Mouse (Mus musculus) thymus, postnatal 25 days (tissue): ENCODE measurements at regions not wholly inside any gene's neighbourhood (a gene's known extent, or its start where the extent isn't known, plus 50 kb on each side); places are given as distances from the start of the nearest gene placed in this dataset.

Experiments used
- DNase-seq: peaks from one replicate; pipeline ENCODE4 v3.0.0; 2022

DNA sequence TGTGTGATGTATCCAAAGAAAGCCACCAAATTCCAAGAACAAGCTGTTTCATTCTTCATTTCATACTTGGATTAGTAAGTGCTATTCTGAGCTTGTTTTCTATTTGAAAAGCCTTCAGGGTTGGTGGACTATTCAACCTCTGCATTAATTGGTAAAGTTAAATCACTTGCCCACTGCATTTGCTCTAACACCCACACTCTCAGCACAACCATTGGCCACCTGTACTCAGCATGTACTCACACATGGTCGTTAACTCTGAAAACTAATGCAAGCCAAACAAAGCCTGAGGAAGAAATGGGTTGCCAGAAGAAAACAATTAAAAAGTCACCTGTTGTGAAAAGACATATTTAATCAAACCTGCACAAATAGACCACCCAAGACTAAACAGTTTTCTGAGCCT lies 267.5 kb downstream of the Trim52 start:
- DNase-seq, result no peak

DNA sequence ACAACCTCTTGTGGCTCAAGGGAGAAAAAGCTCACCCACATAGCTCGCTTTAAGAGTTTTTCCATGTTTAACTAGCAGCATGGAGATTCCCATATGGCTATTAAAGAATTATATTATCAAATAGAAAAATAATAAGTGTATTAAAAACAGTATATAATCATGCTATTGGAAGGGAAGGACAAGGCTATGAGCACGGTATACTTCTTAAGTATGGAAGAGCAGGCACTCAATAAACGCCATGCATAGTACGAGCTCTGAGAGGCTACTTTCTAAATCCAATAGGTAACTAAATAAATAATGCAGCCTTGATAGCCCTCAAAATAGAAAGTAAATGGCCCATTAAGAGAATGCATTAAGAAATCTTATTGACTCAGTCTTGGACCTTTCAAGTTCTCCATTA lies 273.6 kb downstream of the Trim52 start:
- no peak for DNase-seq

DNA sequence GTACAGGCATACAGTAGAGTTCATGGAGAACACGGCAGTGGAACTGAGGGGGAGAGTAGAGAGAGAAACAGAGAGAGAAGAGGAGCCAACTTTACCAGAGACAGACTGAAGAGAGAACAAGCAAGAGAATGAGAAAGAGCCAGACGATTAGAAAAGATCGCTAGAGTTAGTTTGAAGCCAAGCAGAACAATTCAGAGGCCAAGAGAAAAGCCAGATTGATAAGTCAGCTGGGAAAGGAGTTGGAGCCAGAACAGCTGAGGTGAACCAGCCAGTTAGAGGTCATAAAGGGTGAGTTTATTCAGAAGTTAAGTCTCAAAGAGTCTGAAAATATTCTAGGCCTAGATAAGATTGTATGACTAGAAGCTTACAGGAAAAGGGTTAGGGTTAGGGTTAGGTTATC lies 281.7 kb downstream of the Trim52 start:
- no peak for DNase-seq

DNA sequence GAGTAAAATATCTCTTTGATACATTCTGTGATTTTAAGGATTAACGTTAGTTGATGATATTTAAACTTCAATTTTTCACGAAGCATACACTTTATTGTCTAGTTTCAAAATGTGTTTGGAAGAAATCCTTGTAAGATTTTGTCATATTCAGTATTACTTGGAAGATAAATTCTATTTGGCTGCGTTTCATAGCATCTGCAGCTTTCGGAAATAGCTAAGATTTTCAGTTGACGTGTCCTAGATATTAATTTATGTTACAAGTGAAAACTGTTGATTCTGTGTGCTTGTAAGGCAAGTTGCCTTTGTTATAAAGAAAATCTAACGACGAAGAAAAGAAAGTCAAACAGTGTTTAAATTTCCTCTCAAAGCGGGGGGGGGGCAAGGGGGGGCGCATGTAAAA lies 284.5 kb downstream of the Trim52 start:
- DNase-seq, result no peak

DNA sequence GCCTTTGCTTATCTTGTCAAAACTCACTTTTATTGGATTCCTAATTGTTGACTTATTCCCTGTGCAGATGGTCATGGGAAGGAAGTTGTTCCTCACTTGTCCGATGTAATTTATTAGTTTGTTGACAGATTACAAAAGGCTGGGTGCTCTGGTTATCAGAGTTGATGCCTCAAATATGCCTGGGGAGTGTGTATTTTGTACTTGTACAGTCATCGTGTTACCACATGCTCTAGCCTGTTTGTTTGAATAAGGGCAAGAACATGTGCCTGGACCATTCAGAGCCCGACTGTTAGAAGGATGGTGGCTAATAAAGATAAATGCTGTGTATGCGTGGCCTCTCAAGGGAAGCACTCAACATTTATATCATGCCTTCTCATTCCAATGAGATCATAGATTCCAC lies 288.0 kb downstream of the Trim52 start:
- no peak for DNase-seq

DNA sequence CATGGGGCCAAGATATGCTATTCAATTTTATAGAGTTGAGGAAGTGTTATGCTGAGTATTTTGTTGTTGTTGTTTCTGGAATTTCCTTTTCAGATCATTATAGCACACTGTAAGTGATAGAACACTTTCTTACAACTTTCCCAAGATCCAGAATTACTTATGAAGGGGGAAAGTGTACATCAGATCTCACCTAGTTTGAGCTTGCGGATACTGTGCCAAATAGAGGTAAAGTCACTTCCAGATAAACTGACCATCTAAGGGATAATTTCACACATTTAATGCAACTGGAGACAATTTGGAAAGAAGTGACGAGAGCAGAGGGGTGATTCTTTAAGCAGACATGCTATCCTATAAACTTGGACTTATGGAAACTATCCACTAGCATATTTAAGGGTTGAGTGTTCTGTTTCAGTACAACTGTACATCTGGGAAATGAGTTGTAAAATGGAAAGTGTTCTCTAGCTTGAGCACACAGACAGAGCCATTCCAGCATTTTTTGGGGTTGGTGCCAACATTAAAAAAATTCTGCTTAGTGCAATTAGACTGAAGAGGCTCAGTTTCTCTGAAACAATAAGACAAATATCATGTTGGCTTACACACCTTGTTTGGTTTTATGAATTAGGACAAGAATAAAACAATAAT lies 307.0 kb downstream of the Trim52 start:
- DNase-seq, result no peak

DNA sequence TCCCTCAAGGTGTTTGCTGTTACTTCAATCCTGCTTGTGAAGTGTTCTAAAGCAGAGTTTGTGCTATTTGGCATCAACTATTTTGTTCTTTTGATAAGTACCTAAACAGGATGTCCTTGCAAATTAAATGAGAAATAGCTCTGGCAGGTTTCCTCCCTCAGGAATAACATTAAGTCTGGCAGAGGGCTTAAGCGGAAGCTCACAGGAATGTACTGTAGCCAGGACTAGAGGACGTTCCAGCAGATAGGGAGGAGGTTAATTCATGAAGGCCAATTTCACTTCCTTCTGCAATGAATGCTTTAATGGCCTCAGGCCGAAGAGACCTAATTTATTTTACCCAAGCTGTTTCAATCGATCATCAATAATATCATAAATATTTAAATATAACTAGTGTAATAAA lies 318.7 kb downstream of the Trim52 start:
- no peak for DNase-seq

DNA sequence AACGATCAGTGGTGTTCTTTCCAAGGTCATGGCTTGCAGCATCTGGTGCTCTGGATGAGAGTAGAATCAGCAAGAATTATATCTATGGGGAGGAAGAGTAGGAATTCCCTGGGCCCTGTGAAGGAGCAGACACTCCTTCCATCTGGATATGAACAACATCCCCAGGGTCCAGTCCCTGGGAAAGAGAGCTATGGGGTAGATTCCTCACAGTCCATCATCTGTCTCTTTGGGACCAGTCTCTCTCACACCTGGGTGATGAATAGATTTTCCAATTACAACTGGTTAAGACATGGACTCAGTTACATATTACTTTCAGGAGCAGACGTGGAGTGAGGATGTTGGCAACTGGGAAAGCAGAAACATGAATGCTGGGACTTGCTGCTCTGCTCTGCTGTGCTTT lies 322.6 kb downstream of the Trim52 start:
- no peak for DNase-seq

DNA sequence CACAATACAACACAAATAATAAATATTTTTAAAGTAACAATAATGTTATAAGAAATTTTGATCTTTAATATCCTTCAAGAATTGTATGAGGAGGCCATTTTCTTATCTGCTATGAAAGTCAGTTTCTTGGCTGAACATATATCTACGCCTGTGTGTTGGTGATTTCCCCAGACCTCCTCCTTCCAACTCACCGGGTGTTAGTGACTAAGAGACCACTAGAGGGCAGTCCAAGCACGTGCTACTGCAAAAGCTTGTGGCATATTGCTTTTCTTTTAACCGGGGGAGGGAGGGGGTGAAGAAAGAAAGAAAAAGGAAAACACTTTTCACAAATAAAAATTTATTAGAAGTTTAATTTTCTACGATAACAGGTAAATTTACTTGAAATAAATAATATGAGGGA lies 333.3 kb downstream of the Trim52 start:
- DNase-seq, result peak; percentile 11

DNA sequence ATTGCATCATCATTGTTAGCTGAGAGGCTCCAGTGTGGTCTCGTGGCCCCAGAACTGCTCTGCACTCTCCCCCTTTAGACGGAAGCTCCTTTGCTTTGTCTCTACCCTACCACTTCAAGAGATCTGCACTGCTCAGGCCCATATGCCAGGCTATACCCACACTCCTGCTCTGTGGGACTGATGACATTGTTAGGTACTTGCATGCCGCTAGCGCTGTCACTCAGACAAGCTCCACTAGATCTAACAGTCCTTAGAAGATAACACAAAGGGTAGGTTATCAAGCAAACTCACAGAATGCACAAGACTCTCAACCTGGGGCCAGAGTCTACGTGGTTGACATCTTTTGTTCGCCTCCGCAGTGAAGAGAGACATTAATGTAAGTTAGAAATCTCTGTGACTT lies 383.1 kb downstream of the Trim52 start:
- DNase-seq, result no peak

DNA sequence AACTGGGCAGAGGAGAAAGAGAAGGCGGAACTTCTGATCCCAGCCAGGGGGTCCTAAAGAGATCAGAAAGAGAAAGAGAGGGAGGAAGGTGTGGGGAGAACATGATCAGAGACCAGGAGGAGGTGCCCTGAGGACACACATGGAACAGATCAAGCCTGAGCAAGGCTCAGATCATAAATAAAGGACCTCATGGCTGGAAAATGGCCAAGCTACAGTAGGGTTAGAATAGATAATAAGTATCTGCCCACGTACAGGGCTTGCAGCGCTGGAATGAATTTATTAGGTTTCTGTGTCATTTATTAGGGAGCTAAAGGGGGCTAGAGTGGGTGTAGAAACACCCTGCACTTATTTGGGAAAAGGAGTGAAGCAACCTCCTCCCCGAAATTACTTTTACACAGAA lies 385.4 kb downstream of the Trim52 start:
- no peak for DNase-seq

DNA sequence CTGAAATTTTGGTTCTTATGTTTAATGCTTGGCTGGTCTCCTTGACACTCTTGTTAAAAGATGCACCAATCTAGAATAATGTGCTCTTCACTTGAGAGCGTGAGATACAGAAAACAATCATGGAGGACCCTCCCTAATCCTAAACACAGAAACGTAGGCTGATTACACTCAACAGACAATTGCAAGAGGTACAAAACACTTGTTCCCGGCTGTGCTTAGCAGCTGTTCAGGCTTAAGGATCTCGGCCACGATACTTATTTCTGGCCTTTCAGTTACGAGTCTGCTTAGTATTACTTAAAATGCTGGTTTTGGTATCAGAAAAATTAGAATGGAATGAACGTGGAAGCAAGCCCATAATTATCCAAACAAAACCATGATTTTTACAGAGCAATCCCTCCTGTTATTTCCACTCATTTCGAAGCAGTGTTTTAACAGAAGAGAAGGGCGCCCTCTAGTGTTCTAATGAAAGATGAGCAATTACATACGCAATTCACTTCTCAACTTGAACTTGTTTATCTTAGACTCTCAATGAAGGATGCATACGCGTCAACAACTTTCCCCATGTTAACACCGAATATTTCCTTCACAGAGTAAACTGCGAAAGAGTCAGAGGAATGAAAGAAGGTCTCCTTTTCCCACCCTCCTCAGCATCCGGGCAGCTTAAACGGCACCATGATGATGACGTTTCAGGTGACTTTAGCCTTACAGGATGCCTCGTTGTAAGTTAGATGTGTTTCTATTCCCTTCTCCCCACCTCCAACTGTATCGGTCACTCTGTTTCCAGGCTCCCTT lies 394.5 kb downstream of the Trim52 start:
- no peak for DNase-seq

DNA sequence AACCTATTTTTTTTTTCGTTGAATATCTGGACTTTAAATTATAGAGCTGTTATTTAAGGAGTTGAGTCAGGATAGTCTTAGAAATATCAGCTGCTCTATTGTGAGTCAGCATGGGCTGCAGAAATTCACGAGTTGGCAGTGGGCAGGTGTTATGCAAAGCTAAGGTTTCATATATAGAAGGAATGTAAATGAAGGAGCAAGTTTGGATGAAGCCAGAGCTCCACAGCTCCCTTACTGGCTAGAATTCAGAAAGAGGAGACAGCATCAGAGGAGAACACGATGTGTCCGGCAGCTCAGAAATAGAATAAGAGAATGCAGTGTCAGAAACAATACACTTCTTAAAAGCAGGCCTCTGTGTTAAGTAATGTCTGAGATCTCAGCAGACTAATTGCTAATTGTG lies 400.9 kb downstream of the Trim52 start:
- no peak for DNase-seq

DNA sequence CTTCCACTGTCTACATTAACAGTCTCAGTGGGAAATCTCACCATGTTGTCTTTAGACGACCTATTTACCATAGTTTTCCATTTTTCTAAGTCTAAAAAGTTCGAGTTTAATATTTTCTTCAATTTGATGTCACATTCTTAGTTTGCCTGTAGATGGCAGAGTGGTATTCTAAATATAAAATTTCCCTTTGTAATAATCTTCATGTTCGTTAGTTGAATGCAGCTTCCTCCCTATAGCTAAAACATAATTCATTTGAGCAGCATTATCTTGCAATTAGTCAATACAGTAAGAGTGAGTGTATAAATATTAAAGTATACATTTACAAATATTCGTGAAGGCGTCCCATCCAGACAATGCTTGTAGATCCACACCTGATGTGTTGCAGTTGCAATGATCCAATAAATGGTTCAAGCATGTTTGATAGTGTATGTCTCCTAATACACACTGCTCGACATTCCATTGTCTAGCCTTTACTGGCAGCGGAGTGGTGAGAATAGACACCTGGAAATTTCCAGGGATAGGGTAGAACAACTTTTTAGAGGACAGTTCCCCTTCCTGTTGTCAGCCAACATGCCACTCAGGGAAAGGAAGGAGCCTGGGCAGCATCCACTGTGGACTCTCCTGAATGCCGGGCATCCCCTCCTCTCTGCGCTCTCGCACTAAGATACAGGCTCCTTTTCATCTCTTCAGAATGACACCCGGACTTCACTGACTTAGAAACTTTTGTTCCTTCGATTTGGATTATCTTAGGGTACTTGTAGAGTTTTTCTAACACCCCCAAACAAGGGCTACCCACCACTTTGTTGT lies 412.8 kb downstream of the Trim52 start:
- no peak for DNase-seq

DNA sequence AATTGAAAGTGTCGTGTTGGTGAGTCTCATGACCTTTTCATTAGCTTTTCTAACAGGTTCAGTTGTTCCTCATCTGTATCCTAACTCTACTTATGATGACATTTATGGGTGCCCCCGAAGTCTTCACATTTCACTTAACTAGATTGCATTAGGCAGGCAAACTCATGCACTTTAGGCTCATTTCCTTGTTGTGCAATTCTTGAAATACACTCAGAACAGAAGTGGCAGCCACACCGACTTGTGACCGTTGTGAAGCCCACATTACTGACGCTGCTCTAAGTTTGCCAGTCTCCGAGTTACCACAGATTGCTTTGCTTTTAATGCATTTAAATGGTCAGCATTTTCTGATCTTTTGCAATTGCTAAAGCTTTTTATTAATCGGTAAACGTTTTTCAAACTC lies 414.8 kb downstream of the Trim52 start:
- DNase-seq, result no peak

DNA sequence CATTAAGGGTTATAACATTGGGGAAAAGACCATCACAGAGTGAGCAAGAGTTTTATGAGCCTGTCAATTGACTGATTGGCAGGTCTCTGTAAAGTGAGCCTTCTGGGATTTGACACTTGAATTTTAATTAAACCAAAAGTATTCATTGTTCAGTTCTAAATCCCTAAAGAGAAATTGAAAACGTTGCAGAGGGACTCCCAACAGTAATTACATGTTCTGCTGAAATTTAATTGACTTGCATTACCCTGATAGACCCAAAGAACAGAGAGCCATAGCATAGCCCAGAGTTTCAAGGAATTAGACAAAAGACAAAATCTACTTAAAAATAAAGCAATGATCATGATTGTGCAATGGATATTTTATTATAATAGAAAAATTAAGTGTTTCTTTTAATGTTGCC lies 444.2 kb downstream of the Trim52 start:
- no peak for DNase-seq

DNA sequence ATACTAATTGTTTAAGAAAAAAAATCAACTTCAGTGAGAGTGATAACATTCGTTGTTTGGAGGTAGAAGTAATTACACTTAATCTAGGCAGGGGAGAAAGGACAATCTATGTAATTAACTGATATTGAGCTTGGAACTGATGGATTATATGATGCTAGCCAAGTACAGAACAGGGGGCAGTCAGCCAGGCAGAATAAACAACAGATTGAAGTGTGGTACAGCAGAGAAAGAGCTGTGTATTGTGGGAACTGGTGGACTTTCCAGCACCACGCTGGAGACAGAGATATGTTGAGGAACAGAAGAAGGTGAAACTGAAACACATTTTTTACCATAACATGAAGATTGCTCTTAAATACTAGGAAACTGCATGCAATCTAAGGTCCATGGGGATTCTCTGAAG lies 473.3 kb downstream of the Trim52 start:
- no peak for DNase-seq

DNA sequence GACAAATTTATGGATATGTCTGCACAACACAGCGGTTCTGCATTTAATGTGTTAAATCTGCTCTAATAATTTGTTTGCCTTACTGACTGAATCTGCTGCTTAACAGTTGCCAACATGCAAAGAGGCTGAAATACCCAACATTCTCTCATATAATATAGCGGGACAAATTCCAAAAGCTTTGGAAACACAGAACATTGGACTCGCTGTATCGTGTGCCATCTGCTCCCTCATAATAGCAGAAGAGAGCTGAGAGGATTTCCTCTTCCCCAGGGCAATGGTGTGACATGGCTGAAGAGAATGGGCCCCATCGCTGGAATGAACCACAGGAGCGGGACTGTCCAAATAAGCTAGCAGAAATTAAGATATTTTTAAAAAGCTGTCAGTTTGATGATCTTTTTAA lies 475.9 kb downstream of the Trim52 start:
- no peak for DNase-seq

DNA sequence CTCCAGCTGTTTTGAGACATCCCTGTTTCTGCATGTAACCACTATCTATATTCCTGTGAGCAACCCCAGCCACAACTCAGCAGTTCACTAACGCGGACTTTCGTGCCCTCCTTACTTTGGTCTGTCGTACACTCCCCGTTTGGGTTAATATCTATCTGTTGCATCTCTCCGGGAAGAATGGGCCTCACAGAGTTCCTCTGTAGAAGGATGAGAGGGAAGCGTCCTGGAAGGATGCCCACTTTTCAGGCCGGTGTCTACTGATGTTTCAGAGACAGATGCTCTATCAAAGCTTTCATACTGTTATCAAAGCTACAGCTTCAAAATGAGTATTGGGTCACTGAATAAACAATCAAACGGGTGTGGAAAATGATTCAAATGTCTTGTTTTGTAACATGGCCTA lies 487.4 kb downstream of the Trim52 start:
- no peak for DNase-seq

DNA sequence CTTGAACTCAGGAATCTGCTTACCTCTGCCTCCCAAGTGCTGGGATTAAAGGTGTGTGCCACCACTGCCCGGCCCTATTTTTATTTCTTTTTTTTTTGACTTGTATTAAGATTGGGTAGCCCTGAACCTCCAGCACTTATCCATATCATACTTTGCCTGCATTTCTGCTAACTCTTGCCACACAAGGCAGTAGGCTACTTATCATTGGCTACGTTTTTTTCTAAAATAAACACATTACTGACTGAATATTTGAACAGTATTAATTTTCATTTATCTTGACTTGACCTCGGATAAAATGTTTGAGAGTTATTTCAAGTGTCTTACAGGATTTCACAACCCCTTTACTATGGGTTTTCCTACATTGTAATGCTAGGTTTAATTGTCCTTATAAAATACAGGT lies 488.0 kb downstream of the Trim52 start:
- no peak for DNase-seq

DNA sequence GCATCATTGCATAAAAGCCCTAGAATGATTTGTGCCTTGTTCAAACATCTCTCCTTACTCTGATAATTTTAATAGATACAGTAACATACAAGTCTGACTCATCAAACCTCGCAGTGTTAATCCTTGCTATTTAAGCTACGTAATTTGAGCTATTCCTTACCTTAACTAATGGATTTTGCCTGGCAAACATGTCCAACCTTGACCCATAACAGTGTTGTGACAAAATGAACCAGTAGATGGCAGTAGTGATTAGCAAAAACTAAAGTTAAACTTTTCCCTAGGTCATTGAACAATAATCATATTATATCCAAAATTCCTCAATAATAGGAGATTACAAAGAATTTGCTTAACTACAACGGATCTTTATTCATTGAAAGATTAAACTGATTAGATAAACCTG lies 501.0 kb downstream of the Trim52 start:
- DNase-seq, result no peak

DNA sequence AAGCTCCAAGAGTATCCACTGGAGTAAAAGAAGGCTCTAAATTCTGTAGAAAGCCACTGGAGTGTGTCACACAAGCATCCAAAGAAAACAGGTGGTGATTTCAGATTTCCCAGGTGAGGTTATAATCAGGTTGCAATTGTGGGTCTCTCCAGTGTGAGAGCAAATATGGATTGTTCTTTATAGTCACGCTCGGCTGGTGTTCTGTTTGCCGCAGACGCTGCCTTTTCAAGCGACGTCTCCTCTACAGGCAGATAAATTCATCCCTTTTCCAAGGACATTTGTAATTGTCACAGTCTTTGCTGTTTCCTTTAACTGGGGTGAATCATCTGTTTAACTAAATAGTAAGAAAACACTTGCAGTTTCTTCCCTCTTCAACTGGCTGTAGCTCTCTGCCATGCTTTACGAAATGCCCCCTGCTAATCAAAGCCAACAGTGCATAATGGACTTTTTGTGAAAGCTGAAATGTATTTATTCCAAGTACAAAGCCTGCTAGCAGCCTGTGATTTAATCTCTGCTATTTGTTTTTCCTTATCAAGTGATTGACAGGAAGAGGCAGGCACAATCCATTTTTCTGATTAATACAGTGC lies 502.4 kb downstream of the Trim52 start:
- DNase-seq, result no peak
